Mouse (Mus musculus): ENCODE data around the gene Olfr718-ps1. TPM values are rescaled to one million over a fixed set of nuclear protein-coding genes. Genes with fewer than 3 reads are reported as not detected.
A peak's percentile ranks its signal among the peaks of the same experiment; 100 is the strongest.

The Olfr718-ps1 gene
- total RNA-seq, 4 experiments from 2014 or later, result 0.06 to 0.22 (median 0.11) TPM; not detected in 1

- DNase-seq, result no peak
These were observed 19.5 kb downstream of the Olfr718-ps1 start for GRCm38 (mm10) chr5:143127837-143128236.

GRCm38 (mm10) chr5:143126908-143127307, 20.5 kb downstream of the Olfr718-ps1 start:
- DNase-seq, result no peak

- DNase-seq, result no peak
These were observed 21.3 kb downstream of the Olfr718-ps1 start for GRCm38 (mm10) chr5:143126089-143126488.

- no peak for DNase-seq
These were observed 21.8 kb downstream of the Olfr718-ps1 start for GRCm38 (mm10) chr5:143125601-143126000.

- no peak for DNase-seq
These were observed 22.5 kb downstream of the Olfr718-ps1 start for GRCm38 (mm10) chr5:143124805-143125378.

GRCm38 (mm10) chr5:143122673-143123072, 24.7 kb downstream of the Olfr718-ps1 start:
- DNase-seq, result no peak

GRCm38 (mm10) chr5:143122125-143122524, 25.3 kb downstream of the Olfr718-ps1 start:
- DNase-seq, result no peak

GRCm38 (mm10) chr5:143112281-143113246, 34.8 kb downstream of the Olfr718-ps1 start, which contains the start of gene Rnf216:
Rnf216 (minus strand) TSS chr5:143112994.
- peak; percentile 91 for DNase-seq

GRCm38 (mm10) chr5:143106842-143107241, 40.5 kb downstream of the Olfr718-ps1 start:
- no peak for DNase-seq

- peak; percentile 46 for DNase-seq
These were observed 44.1 kb downstream of the Olfr718-ps1 start for GRCm38 (mm10) chr5:143103231-143103630.

GRCm38 (mm10) chr5:143101626-143102025, 45.8 kb downstream of the Olfr718-ps1 start:
- no peak for DNase-seq

GRCm38 (mm10) chr5:143095256-143095655, 52.1 kb downstream of the Olfr718-ps1 start:
- no peak for DNase-seq

- DNase-seq, result no peak
These were observed 54.5 kb downstream of the Olfr718-ps1 start for GRCm38 (mm10) chr5:143092891-143093290.

- no peak for DNase-seq
These were observed 62.5 kb downstream of the Olfr718-ps1 start for GRCm38 (mm10) chr5:143084898-143085297.

Small RNA genes within 50 kb of the gene (microRNA-seq; reads per million reads assigned to microRNA genes)
- gene Gm44405, result 0 reads per million in 2 experiments

Other genes with a start within 250 kb of the Olfr718-ps1 start
- gene Actb, start 240.8 kb downstream of the Olfr718-ps1 start, total RNA-seq (2022), result 1,000 to 10,000 TPM; 3,015 to 3,481 (median 3,228) TPM
- 10 to 100 TPM; 22.0 to 33.6 (median 31.7) TPM for gene Fscn1, start 187.2 kb downstream of the Olfr718-ps1 start, total RNA-seq (2022)
- 10 to 100 TPM; 41.7 to 58.3 (median 53.6) TPM for gene Rnf216, start 34.6 kb downstream of the Olfr718-ps1 start, total RNA-seq (2022)
- 10 to 100 TPM; 10.9 to 22.2 (median 17.2) TPM for gene Rbak, start 33.2 kb upstream of the Olfr718-ps1 start, total RNA-seq (2022)
- not detected for gene Spdye4b, start 33.4 kb upstream of the Olfr718-ps1 start, total RNA-seq (2022)
- gene Spdye4a, start 79.3 kb upstream of the Olfr718-ps1 start, total RNA-seq (2022), result not detected
- gene Zfp12, start 87.6 kb upstream of the Olfr718-ps1 start, total RNA-seq (2022), result 10 to 100 TPM; 22.8 to 30.6 (median 25.7) TPM
- gene Zfp316, start 122.4 kb upstream of the Olfr718-ps1 start, total RNA-seq (2022), result 10 to 100 TPM; 11.0 to 13.1 (median 12.0) TPM
- gene Zfp853, start 146.0 kb upstream of the Olfr718-ps1 start, total RNA-seq (2022), result under 1 TPM; 0.20 to 0.54 (median 0.46) TPM
- gene E130309D02Rik, start 167.8 kb upstream of the Olfr718-ps1 start, total RNA-seq (2022), result 10 to 100 TPM; 22.1 to 34.5 (median 28.6) TPM
- 10 to 100 TPM; 60.3 to 74.8 (median 66.3) TPM for gene Zdhhc4, start 181.7 kb upstream of the Olfr718-ps1 start, total RNA-seq (2022)
- 1 to 10 TPM in 1 of 4 experiments, under 1 TPM in 3; 0.61 to 1.2 (median 0.91) TPM for gene Grid2ip, start 209.8 kb upstream of the Olfr718-ps1 start, total RNA-seq (2022)